Mouse (Mus musculus): Measurements from ENCODE around the gene Plekho1.
A peak's percentile ranks its signal among the peaks of the same experiment; 100 is the strongest.

The Plekho1 gene

DNA sequence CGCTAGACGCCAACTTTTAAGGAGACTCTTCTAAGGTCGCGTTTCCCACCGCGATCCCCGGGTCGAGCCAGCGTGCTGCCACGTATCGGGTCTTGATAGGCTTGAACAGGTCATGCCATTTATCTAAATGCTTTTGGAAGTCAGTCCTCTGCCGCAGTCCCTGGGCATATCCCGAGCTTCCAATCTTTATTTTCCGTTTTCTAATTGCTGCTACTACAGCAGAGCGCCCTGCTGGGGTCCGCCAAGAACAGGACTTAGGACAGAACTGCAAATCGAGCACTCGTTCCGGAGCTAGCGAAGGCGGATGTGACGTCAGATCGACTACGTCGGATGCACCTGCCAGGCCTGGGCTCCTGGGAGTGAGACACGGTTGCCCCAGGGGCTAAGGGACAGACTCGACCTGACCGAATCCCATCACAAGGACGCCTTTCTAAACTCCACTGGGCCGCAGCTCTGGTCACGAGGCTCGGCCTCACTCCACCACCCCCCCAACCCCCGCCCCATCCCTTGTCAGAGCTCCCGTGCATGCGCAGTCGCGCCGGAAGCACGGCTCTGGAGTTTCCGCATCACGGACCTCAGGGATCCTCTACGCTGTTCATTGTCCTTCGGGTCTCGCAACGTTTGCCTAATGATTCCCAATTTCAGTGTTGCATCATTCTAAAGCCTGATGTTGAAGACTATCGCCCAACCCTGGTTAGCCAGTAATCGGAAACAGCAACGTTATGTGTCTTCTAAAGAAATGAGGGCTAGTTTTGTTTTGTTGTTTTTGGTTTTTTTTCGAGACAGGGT is 44.8 kb downstream of the Plekho1 start:
- peak; percentile 83 for DNase-seq (ENCODE audit: low read depth, low spot score)

DNA sequence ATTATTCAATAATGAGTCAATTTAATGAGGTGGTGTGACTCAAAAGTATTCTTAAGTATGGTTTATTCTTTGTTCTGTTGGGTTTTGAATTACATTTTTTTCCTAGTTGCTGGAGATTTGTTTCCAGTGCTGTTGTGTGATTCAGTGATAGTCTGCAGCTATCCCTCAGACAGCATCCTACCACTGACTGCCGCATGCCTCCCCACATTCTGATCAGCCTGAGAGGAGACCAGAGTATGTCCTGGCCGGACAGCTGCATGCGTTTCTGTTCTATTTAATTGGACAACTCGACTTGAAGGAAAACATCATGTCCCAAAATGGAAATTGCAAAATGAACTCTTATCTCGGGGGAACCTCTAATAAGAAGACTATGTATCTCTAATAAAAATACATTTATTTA is 47.5 kb downstream of the Plekho1 start:
- no peak for DNase-seq (ENCODE audit: low read depth, low spot score)

DNA sequence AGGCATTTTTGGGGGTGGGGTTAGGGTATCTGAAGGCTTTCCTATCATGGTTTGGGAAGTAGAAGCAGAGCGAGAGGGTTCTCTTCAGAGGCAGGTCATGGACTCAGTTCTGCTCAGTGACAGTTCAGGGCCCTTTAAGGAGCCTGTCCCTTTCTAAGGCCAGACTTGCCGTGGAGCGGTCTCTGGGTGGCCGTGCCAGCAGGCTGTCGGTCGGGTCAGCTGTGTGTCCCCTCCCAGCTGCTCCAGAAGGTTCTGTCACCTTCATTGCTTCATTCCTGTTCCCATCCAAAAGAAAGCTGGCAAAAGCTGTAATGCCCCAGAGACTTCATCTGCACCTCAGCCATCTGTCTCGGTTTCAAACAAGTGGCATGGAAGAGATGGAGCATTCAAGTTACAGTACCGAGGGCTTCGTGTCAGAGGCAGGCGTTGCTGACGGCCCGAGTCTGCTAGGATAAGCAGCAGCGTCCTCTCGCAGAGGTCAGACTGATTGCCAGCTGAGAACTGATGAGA is 50.0 kb downstream of the Plekho1 start:
- DNase-seq (ENCODE audit: low read depth, low spot score), result no peak

DNA sequence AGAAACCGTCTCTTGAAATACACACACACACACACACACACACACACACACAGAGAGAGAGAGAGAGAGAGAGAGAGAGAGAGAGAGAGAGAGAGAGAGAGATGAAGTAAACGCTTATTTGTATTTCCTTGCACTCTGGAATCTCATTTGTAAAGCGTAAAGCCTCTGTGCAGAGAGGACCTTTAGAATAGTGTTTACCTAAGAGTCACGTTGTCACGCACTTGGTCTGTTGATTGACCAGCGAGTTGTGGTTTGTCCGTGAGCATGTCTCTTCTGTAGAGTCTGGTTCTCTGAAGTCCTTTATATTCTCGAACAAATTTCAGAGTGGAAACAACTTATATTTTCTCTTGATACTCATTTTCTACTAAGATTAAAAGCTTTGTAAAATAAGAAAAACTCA is 51.1 kb downstream of the Plekho1 start:
- DNase-seq (ENCODE audit: low read depth, low spot score), result no peak

DNA sequence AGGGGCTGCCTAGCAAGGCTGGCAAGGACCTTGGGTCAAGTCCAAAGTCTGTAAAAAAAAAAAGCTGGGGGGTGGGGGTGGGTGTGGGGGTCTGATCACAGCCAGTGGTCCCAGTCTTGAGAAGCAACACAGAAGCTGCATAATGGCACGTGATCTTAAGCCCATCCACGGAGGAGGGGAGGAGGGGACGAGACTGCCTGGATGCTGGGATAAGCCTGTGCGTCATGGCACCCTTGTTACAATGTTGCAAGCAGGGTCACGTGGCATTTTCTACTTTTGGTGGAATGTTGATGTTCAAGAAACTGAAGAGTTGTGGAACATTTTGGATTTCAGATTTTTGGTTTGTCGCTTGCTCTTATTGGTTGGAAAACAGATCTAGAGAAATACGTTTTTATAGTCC is 52.6 kb downstream of the Plekho1 start:
- no peak for DNase-seq (ENCODE audit: low read depth, low spot score)

DNA sequence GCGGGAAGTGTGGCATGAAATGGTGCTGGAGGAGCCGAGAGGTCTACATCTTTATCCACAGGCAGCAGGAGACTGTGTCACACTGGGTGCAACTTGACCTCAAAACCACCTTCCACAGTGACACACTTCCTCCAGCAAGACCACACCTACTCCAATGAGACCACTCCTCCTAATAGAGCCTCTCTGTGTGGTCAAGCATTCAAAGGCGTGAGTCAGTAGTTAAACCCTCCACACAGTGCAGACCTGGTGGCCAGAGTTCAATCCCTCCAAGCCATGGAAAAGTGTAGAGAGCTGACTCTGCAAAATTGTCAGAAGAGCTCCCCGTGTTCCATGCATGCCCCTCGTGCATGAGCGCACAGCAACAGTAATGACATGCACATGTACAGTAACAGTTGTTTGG is 53.1 kb downstream of the Plekho1 start:
- peak; percentile 28 for DNase-seq (ENCODE audit: low read depth, low spot score)

DNA sequence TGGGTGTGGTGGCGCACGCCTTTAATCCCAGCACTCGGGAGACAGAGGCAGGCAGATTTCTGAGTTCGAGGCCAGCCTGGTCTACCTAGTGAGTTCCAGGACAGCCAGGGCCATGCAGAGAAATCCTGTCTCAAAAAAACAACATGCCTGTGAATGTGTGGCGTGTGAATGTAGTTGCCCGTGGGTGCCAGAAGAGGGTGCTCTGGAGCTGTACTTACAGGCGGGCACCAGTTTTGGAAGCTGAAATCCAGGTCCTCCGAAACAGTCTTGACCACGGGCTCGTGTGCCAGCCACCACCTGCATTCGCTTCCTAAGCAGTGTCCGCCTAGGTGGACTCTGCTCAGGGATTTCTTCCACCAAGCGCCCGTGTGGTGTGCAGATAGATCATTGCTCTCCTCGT is 57.0 kb downstream of the Plekho1 start:
- peak; percentile 27 for DNase-seq (ENCODE audit: low read depth, low spot score)

All from 3T3-L1 (cell line).